Mouse (Mus musculus): ENCODE data around the gene Kif11.

Kif11 gene

DNA sequence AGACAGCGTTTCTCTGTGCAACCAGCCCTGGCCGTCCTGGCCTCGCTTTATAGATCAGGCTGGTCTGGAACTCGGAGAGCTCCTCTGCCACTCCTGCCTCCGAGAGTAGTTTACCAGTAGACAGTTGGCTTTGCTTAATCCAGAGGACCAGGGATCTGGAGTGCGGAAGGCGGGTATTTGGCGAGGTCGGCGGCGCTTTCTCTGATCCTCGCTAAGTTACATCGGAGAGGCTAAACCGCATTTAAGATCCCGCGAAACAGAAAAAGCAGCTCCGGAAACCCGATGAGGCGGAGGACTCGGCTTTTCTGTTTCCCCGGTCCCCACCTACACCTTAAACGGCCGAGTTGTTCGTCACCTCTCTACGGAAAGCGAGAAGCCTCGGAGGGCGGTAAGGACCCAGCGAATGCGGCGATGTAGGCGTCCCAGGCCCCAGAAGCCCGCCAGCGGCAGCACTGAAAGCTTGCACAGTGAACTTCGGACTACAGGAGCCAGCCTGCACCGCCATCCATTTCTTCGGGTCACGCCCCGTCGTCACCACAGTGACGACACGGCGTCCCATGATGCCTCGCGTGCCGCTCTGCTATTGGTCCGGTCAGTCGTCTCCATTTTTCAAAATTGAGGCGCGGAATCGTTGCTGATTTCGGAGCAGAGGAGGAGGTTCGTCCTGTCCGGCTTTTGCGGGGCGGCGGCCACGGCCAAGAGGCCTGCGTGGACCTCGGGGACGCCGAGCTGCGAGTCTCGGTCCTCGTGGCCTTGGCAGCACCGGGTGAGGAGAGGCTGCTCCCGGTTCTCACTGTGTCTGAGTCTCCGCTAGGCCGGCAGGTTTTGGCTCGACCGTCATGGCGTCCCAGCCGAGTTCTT, at the start of gene Kif11:
TSS of gene Kif11 (plus strand) at position 649 of the 861 bp plus-strand sequence.
- DNase-seq (ENCODE audit: low spot score): peak; percentile 93

DNA sequence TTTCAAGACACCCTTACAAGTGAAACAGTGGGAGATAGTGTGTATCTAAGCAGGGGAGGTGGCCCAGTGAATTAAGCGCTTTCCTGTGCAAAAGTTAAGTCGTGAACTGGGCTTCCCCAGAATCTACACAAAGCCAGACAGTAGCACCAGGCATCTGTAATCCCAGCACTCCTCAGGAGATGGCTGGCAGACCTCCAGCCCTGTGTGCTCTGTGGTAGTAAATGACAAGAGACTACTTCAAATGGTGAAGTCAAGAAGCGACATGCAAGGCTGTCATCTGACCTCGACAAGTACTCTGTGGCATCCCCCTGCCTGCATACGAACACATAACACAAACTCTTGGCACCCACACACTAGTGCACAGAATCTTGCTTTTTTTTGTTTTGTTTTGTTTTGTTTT, 49.0 kb upstream of the Kif11 start:
- no peak for DNase-seq (ENCODE audit: low spot score)

DNA sequence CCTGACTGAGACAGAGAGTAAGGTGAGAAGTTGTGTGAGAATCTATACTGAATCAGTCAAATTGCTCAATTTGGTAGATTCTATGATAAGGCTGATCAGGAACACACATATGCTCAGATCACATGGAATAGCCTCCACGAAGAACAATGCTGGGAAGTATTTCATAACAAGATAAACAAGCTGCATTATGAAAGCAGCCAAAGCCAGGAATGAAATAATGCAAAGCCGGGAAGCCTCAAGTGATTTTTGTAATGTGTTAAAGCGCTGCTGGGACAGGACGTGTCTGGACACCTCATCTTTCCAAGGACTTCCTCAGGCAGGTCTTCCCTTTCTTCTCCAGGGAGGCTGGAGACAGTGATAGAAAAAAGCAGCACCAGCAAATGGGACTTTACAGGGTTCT, 43.5 kb upstream of the Kif11 start:
- no peak for DNase-seq (ENCODE audit: low spot score)

DNA sequence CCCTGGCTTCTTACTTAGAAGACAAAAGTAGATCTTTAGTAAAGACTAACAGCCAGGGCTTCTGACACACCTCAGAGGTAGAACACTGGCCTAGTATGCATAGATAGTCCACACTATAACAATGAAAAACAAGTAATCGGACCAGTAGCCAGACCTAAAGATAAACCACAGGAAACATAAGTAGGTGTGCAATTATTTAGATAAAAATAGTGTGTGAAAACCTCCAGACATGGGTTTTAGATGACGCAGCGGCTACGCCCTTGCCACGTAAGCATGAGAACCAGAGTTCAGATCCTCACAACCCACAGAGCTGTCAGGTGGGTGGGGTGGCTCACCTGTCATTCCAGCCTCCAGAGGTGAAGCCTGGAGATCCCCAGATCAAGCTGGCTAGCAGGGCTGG, 42.8 kb upstream of the Kif11 start:
- peak; percentile 18 for DNase-seq (ENCODE audit: low spot score)

DNA sequence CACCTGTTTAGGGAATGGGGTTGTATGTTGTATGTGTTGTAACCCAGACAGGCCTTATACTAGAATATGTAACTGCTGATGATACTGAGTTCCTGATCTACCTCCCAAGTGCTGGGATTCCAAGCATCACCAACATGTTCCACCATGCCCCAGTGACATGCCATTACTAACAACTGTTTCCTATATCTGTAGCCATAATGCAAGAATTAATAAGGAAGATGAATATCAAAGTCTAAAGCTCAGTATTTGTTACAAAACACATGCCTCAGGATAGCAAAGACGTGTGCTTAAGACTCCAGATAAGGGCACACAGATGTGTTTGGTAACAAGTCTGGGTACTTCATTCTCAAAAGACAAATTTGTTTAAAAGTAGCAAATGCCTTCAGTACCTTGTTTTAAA, 40.8 kb upstream of the Kif11 start:
- no peak for DNase-seq (ENCODE audit: low spot score)

DNA sequence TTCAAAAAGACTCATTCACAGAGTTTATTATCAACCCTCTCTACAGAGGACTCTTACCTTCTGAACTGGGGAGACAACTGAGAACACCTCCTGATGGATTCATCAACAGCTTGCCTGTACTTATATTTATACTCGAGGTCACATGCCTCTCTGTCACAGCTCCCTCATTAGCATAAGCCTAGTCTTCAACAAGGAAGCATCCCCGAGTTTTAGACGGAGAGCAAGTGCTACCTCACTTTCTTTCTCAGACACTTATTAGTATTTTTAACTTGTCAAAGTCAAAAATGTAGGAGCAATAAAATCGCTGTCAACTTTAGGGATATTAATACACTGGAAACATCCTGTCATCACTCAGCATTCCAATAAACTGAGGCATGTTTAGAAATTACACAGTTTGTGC, 38.5 kb upstream of the Kif11 start, which contains the start of gene Ide:
TSS of gene Ide (minus strand) at position 101 of the 400 bp plus-strand sequence.
- no peak for DNase-seq (ENCODE audit: low spot score)

DNA sequence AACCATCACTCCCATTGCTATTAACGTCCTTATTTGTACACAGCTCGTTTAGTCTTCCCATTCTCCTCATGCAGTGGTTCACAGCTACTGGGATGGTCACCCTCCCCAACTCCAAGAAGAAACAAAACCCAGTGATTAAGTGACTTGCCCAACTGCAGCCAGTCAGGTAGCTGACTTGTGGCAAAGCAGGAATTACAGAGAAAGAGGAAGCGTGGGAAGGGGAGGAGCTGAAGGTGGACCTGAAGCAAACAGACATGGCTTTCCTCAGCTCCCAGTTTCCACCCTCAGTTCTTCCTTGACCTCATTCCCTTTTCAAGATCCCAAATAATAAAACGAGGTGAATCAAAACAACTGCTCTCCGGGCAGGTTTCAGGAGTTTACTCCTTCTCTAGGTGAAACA, 35.7 kb upstream of the Kif11 start:
- DNase-seq (ENCODE audit: low spot score): no peak

DNA sequence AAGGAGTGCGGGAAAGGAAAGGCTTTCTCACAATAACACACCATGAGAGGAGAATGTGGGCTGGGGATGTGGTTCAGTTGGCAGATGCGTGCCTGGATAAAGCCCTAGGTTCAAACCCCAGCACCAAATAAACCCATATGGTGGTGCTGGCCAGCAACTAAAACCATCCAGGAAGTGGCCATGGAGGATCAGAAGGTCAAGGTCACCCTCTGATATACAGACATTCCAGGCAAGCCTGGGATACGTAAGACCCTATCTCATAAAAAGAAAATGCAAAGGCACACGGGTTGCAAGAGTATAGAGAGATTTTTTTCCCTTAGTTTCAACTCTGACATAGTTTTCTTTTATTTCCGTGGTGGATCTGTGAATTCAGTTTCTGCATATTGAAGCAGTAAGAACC, 35.3 kb upstream of the Kif11 start:
- DNase-seq (ENCODE audit: low spot score): no peak

DNA sequence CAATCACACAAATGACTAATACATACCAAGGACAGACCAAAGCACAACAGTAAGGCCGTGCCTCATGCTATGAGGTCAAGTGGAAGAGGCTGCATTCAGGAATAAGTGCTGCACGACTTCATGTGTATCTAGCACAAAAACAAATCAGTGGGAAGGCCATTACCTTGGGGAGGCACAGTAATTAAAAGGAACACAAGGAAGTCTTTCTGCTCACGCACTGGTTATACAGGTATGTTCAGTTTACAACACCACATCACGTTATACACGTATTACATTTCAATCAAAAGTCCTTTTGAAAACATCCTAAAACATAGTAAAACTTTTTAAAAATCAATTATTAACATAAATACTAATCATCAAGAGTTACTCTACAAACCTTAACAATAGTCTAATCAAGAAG, 32.3 kb upstream of the Kif11 start:
- DNase-seq (ENCODE audit: low spot score): no peak

DNA sequence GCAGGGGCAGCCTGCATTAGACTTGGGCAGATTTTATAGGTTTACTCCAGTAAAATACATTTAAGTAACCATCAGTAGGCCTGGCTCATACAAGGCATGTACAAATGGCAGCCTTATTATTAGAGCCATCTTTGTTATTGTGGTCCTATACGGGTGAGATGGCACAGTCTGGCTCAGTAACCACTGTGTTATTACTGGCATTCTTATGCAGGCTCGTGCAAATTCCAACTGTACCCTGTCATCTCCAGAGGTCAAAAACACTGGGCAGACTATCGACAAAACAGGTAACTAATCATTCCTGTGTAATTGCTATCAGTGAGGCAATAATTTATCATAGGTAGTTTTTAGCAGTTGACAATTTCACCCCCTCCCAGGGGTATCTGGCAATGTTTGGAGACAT, 29.9 kb upstream of the Kif11 start:
- no peak for DNase-seq (ENCODE audit: low spot score)

DNA sequence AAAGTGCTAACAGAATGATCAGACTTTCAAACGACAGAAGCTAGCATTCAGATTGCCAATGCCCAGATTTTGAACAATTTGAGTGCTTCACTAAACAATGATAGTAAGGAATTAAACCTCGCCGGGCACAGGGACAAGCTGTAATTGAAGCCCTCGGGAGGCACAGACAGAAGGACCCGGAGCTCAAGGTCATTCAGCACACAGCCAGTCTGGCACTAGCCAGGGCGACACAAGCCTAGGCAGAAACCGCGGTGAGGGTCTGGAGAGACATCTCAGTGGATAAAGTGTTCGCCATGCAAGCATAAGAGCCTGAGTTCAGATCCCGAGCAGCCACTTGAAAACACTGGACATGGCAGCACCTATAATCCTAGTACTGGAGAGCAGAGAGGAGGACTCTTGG, 27.9 kb upstream of the Kif11 start:
- no peak for DNase-seq (ENCODE audit: low spot score)

DNA sequence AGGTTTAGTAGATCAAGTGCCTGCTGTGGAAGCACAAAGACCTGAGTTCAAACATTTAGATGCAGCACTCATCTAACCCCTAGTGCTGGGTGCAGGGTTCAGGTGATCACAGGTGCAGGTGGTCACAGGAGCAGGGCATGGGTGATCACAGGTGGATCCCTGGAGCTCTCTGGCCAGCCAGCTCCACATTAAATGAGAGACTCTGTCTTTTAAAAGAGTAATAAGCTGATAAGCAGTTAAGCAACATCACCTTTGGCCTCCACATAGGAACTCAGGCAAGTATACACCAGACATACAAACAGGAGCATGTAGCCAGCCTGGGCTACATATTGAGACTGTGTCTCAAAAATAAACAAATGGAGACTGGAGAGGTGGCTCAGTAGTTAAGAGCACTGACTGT, 27.3 kb upstream of the Kif11 start:
- DNase-seq (ENCODE audit: low spot score): no peak

DNA sequence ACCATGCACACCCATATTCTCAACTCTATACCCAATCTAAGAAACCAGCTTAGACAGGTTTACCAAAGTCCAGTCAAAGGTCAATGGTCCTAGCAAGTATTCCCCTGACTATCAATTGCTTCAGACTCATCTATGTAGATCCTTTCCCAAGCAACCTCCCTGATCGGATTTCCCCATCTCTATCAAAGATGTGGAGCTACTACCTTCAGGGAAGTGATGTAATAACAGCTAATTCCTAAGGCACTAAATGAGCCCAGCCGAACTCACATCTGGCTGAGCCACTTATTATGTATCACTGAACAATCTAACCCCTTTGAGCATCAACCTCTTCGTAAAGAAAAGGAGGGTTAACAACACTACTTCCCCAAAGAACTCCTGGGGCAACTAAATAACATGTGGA, 23.4 kb upstream of the Kif11 start:
- DNase-seq (ENCODE audit: low spot score): no peak

DNA sequence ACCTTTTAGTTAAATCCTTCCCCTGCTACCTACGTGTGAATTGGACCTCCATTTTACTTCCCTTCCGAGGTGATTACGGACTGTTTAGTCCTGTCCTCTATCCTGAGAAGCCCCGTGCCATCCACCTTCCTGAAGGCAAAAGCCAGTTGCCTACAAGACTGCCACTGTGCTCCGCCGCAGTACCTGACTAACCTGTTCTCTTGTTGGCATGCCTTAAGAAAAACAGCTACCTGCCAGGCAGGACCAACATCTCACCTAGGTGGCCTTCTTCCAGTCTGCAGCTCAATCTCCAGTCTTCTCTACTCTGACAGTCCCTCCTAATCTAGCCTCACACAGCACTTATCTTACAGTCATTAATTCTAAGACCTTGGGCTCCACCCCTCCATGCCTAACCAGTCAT, 22.9 kb upstream of the Kif11 start:
- no peak for DNase-seq (ENCODE audit: low spot score)

DNA sequence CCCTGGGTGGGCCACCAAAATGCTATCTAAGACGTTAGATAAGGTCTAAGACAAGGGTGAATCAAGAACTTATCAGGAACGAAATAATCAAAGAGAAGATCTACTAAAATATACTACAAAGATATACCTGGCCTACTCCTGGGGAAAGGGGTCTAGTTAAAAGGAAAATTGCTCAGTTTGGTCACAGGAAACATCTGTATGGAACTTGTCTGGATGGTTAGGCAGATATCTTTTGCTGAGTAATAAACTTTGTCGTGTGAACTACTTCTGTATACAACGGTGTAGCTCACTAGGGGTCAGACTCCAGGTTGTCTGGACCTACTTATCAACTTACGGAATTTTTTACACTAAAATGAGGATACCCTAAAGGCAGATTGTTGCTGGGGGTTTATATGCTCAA, 16.2 kb upstream of the Kif11 start:
- DNase-seq (ENCODE audit: low spot score): no peak

DNA sequence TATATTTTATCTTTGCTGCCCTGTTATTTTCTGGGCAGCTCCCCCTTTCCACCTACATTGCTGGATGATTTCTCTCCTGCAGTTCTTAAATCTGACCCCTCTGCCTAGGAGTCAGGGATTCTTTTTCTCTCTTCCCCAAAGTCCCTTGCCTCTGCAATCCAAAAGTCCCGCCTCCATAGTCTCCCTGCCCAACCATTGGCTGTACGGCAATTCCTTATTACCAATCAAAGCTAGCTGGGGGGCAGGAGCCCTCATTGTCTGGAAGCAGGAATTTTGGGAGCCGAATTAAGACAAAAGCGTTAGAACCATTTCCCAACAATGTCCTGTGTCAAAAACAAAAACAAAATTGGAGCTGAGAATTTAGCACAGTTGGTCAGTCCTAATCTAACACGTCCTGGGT, 13.7 kb upstream of the Kif11 start:
- DNase-seq (ENCODE audit: low spot score): no peak

DNA sequence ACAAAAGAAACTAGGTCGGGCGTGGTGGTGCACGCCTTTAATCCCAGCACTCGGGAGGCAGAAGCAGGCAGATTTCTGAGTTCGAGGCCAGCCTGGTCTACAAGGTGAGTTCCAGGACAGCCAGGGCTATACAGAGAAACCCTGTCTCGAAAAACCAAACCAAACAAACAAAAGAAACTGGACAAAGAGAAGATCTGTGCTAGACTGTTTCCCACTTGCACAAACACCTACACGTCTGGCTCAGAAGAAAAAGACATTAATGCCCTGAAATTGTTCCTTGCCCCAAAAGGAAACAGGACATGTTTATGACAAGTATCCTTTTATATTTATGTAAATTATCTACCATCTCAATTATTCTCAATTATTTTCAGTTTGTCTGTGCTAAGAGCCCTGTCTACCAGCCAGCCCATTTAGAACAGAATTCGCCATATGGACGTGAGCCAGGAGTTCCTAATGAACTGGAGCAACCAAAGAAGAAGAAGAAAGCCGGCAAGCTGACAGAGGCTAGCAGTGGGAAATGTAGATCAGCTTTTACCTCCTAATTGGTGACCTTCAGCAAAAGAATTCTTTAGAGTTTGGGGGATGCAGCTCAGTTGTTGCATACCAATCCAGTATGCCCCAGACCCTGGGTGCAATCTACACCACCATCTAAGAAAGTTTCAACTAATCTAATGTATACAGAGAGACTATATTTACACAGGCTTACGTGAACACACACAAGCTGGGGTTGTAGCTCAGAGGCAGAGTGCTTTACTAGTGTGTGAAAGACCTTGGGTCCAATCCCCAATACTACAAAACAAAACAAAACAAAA, 12.9 kb upstream of the Kif11 start:
- DNase-seq (ENCODE audit: low spot score): no peak

DNA sequence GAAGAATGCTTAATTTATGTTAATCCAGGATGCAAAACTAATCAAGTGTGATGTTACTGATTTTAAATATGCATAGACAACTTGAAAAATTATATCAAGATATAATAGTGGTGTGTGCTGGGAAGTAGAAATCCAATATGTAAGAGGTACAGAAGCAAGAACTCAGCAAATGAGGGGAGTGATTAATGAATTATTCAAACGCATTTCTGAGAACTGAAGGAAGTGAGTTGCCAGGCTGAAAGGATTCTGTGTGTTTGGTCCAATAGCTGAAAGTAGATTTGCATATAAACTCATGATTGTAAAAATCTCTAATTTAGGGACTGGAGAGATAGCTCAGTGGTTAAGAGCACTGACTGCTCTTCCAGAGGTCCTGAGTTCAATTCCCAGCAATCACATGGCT, 7.2 kb upstream of the Kif11 start:
- no peak for DNase-seq (ENCODE audit: low spot score)

DNA sequence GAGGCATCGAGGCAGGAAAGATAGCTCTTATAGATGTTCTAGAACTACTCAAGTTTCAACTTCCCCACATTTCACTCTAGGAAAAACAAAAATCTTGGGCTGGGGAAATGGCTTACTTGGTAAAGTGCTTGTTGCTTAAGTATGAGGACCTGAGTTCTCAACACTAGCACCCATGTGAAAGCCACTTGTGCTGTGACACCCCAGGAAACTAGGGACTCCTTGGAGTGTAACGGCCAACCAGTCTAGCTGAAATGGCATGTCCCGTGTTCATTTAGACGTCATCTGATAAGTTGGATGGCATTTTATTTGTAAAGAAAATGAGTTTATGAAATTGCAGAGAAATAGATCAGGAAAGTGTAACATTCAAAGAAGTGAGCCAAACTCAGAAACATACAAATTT, 6.3 kb upstream of the Kif11 start:
- DNase-seq (ENCODE audit: low spot score): no peak

DNA sequence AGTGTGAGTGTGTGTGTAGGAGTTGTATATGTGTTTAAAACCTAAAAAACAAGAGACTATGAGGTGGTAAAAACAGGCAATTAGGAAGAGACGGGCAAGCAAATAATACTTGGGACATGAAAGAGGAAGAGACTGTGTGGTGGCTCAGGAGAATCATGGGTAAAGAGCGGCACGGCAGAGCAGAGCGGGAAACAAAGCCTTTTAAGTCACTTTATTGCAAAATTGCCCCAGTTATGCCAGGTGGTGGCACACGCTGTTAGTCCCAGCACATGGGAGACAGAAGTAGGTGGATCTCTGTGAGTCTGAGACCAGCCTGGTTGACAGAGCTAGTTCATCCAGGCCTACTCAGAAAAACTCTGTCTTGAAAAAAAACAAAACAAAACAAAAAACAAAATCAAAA, 5.8 kb upstream of the Kif11 start:
- DNase-seq (ENCODE audit: low spot score): no peak

DNA sequence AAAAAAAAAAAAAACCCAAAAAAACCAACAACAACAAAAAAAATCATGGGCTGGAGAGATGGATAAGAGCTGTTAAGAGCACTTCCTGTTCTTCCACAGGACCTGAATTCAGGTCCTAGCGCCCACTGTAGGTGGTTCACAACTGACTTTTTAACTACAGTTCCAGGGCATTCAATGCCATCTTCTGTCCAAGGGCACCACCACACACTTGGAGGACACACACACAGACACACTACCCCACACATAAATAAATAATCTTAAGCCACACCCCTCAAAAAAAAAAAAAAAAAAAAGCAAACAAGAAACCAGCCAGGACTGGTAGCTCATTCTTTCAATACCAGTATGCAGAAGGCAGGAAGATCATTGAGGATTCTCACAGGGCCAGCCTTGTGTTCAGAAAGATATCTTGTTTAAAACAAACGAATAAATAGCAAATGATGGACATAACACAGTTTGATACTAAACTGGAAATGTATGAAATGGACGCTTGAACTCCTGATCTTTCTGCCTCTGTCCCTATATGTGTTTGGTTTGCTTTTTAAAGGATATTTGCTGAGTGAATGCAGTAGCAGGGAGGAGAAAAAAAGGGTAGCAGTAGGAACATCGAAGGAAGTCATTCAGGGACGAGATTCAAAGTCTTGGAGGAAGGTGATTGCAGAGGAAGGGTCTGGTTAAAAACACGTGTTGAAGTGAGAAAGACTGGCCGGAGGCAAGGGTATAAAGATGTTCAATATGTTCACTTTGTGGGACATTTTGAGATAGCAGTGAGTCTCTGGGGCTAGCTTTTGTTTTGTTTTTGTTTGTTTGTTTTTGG, 1.1 kb upstream of the Kif11 start:
- DNase-seq (ENCODE audit: low spot score): peak; percentile 34

DNA sequence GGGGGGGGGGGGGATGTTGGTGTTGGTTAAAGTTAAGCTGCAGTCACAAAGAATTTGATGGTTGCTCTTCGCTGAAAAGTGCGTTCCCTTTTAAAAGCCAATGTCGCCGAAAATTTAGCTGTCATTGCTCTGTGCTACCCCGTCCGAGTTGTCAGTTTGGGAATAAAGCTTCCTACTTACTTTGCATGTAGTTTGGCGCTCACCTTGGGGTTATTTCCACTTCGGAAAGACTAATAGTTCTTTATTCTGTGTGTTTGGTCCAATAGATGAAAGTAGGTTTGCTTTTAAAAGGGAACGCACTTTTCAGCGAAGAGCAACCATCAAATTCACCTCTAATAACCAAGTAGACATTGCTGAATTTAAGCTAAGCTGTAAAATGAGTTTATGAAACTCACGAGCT, 638 bp downstream of the Kif11 start:
- DNase-seq (ENCODE audit: low spot score): peak; percentile 20
